Mouse (Mus musculus) neural tube, embryonic 14.5 days (tissue): Measurements from ENCODE around the gene Fez2. TPM values are rescaled to one million over a fixed set of nuclear protein-coding genes. Genes with fewer than 3 reads are reported as not detected.

ENCODE experiments used
- ATAC-seq: fragments of 200-750 bp; cut with Nextera tagmentation; 2 replicates; pipeline ENCODE4 v1.8.0; 2017; ENCODE audit warnings: low read depth, mild to moderate bottlenecking, moderate TSS enrichment, moderate library complexity
- H3K27ac ChIP-seq: fragments of 300-500 bp; sonication (generic); 2 replicates; pipeline ENCODE4 v1.5.1; 2014; ENCODE audit warnings: low read depth, mild to moderate bottlenecking, control low read depth, low read length, moderate library complexity, mixed read lengths
- H3K27me3 ChIP-seq: fragments of 300-500 bp; sonication (generic); 2 replicates; pipeline ENCODE4 v1.6.1; 2014; ENCODE audit warnings: low read length; ENCODE audit not compliant: control insufficient read depth, insufficient read depth
- H3K36me3 ChIP-seq: fragments of 300-500 bp; sonication (generic); 2 replicates; pipeline ENCODE4 v1.6.1; 2014; ENCODE audit warnings: low read length, mixed read lengths; ENCODE audit not compliant: control insufficient read depth, insufficient read depth
- H3K4me1 ChIP-seq: fragments of 300-500 bp; sonication (generic); 2 replicates; pipeline ENCODE4 v1.6.1; 2014; ENCODE audit warnings: low read length; ENCODE audit not compliant: control insufficient read depth, insufficient read depth
- H3K4me2 ChIP-seq: fragments of 300-500 bp; sonication (generic); 2 replicates; pipeline ENCODE4 v1.6.1; 2014; ENCODE audit warnings: mild to moderate bottlenecking, low read depth, low read length, control low read depth
- H3K4me3 ChIP-seq: fragments of 300-500 bp; sonication (generic); 2 replicates; pipeline ENCODE4 v1.5.1; 2014; ENCODE audit warnings: low read depth, low read length, control low read depth, mixed read lengths
- H3K9ac ChIP-seq: fragments of 300-500 bp; sonication (generic); replicated peaks from 2 replicates; pipeline ENCODE4 v1.6.1; 2014; ENCODE audit warnings: low read depth, mild to moderate bottlenecking, control low read depth, low read length, mixed read lengths
- H3K9me3 ChIP-seq: fragments of 300-500 bp; sonication (generic); 2 replicates; pipeline ENCODE4 v1.6.1; 2016; ENCODE audit warnings: low read length; ENCODE audit not compliant: control insufficient read depth
- WGBS: fragments of 180-500 bp; shearing (Covaris S2); extraction: QIAGEN DNeasy Blood & Tissue Kit; methylation state at CpG from one replicate; pipeline ENCODE4 v1.1.7; 2014; 5-methylcytosine and 5-hydroxymethylcytosine counted together
- polyA plus RNA-seq: library from polyadenylated mRNA; unstranded; fragments of >200 nt; fragmentation: Nextera tagmentation; extraction: Ambion mirVana; gene quantifications from 2 replicates; pipeline ENCODE4 v1.2.1, GENCODE M21; 2014

Gene Fez2
- polyA plus RNA-seq, 1 experiment from 2014 or later: 64.2 TPM

GRCm38 (mm10) chr17:78379730-78380245 is 38.2 kb downstream of the Fez2 start:
- Histone ChIP-seq H3K9me3 (no peaks in the 10 kb centered on the region), H3K36me3 (no peaks in the 10 kb centered on the region), H3K9ac (no peak overlapping the region), H3K4me1 (no peaks in the 10 kb centered on the region), H3K4me2 (no peak overlapping the region), H3K27me3 (no peaks in the 10 kb centered on the region), H3K27ac (no peak overlapping the region), H3K4me3 (no peak overlapping the region)
- WGBS: 62% methylated on average over 11 of the region's 11 CpGs
- ATAC-seq: no peak

GRCm38 (mm10) chr17:78379079-78379729 is 38.7 kb downstream of the Fez2 start:
- Histone ChIP-seq H3K9me3 (no peaks in the 10 kb centered on the region), H3K4me2 (no peak overlapping the region)
- WGBS: 71% methylated on average over 8 of the region's 8 CpGs

GRCm38 (mm10) chr17:78376587-78376986 is 41.4 kb downstream of the Fez2 start:
- Histone ChIP-seq H3K36me3 (peaks cover 12% of the 10 kb centered on the region), H3K4me1 (no peaks in the 10 kb centered on the region), H3K4me3 (no peak overlapping the region), H3K9me3 (no peaks in the 10 kb centered on the region), H3K27ac (no peak overlapping the region), H3K9ac (no peak overlapping the region), H3K27me3 (no peaks in the 10 kb centered on the region), H3K4me2 (no peak overlapping the region)
- 81% methylated on average over 8 of the region's 8 CpGs for WGBS
- ATAC-seq: no peak

More at GRCm38 (mm10) chr17:78379079-78379729, 38.7 kb downstream of the Fez2 start:
- H3K4me1 ChIP-seq: no peaks in the 10 kb centered on the region
- no peak overlapping the region for H3K27ac ChIP-seq
- no peak overlapping the region for H3K4me3 ChIP-seq
- H3K9ac ChIP-seq: no peak overlapping the region
- H3K36me3 ChIP-seq: 0 out of 2 replicates have a peak, but pooled peaks cover 2% of the 10 kb centered on the region
- ATAC-seq: no peak
- no peaks in the 10 kb centered on the region for H3K27me3 ChIP-seq

GRCm38 (mm10) chr17:78374756-78375155 is 43.2 kb downstream of the Fez2 start:
- no peak for ATAC-seq
- H3K27me3 ChIP-seq: no peaks in the 10 kb centered on the region
- no peak overlapping the region for H3K4me2 ChIP-seq
- H3K27ac ChIP-seq: no peak overlapping the region
- 73% methylated on average over 10 of the region's 10 CpGs for WGBS
- no peak overlapping the region for H3K9ac ChIP-seq
- no peaks in the 10 kb centered on the region for H3K9me3 ChIP-seq
- H3K36me3 ChIP-seq: peaks cover 12% of the 10 kb centered on the region
- H3K4me1 ChIP-seq: no peaks in the 10 kb centered on the region
- no peak overlapping the region for H3K4me3 ChIP-seq

GRCm38 (mm10) chr17:78373849-78374248 is 44.1 kb downstream of the Fez2 start:
- no peak overlapping the region for H3K4me2 ChIP-seq
- WGBS: 88% methylated on average over 8 of the region's 8 CpGs
- no peak for ATAC-seq
- no peak overlapping the region for H3K9ac ChIP-seq
- H3K27ac ChIP-seq: no peak overlapping the region
- H3K36me3 ChIP-seq: peaks cover 19% of the 10 kb centered on the region
- H3K27me3 ChIP-seq: no peaks in the 10 kb centered on the region
- no peaks in the 10 kb centered on the region for H3K9me3 ChIP-seq
- H3K4me1 ChIP-seq: no peaks in the 10 kb centered on the region
- no peak overlapping the region for H3K4me3 ChIP-seq

- no peak overlapping the region for H3K4me2 ChIP-seq
- no peak overlapping the region for H3K27ac ChIP-seq
- peaks cover 19% of the 10 kb centered on the region for H3K36me3 ChIP-seq
- H3K27me3 ChIP-seq: no peaks in the 10 kb centered on the region
- no peaks in the 10 kb centered on the region for H3K9me3 ChIP-seq
- H3K4me3 ChIP-seq: no peak overlapping the region
- ATAC-seq: no peak
- 87% methylated on average over 6 of the region's 6 CpGs for WGBS
- H3K4me1 ChIP-seq: no peaks in the 10 kb centered on the region
- H3K9ac ChIP-seq: no peak overlapping the region
Measured at GRCm38 (mm10) chr17:78373174-78373573, 44.8 kb downstream of the Fez2 start.

- H3K27me3 ChIP-seq: no peaks in the 10 kb centered on the region
- H3K36me3 ChIP-seq: peaks cover 19% of the 10 kb centered on the region
- no peak overlapping the region for H3K4me2 ChIP-seq
- H3K9ac ChIP-seq: no peak overlapping the region
- 100% methylated on average over 1 of the region's 1 CpGs for WGBS
- no peaks in the 10 kb centered on the region for H3K4me1 ChIP-seq
- H3K27ac ChIP-seq: no peak overlapping the region
- no peak overlapping the region for H3K4me3 ChIP-seq
- ATAC-seq: no peak
- no peaks in the 10 kb centered on the region for H3K9me3 ChIP-seq
Measured at GRCm38 (mm10) chr17:78370445-78370844, 47.5 kb downstream of the Fez2 start.

GRCm38 (mm10) chr17:78368481-78368880 is 49.5 kb downstream of the Fez2 start:
- ATAC-seq: no peak
- Histone ChIP-seq H3K9ac (no peak overlapping the region), H3K27ac (no peak overlapping the region), H3K4me2 (no peak overlapping the region), H3K9me3 (no peaks in the 10 kb centered on the region), H3K4me3 (no peak overlapping the region), H3K36me3 (peaks cover 11% of the 10 kb centered on the region; the same call in 1 of the 2 replicates), H3K4me1 (no peaks in the 10 kb centered on the region), H3K27me3 (no peaks in the 10 kb centered on the region)
- WGBS: 90% methylated on average over 8 of the region's 8 CpGs

- Histone ChIP-seq H3K4me2 (no peak overlapping the region), H3K4me3 (no peak overlapping the region), H3K9ac (no peak overlapping the region), H3K36me3 (peaks cover 8% of the 10 kb centered on the region; the same call in 1 of the 2 replicates), H3K27ac (no peak overlapping the region), H3K4me1 (no peaks in the 10 kb centered on the region), H3K9me3 (no peaks in the 10 kb centered on the region), H3K27me3 (no peaks in the 10 kb centered on the region)
- WGBS: 88% methylated on average over 7 of the region's 7 CpGs
- ATAC-seq: no peak
Measured at GRCm38 (mm10) chr17:78366070-78366469, 51.9 kb downstream of the Fez2 start.
